Mouse (Mus musculus): ENCODE results near the gene Itpripl2. TPM values are rescaled to one million over a fixed set of nuclear protein-coding genes. Genes with fewer than 3 reads are reported as not detected.

Itpripl2 gene
- polyA plus RNA-seq, 1 experiment, result 3.1 TPM

DNA sequence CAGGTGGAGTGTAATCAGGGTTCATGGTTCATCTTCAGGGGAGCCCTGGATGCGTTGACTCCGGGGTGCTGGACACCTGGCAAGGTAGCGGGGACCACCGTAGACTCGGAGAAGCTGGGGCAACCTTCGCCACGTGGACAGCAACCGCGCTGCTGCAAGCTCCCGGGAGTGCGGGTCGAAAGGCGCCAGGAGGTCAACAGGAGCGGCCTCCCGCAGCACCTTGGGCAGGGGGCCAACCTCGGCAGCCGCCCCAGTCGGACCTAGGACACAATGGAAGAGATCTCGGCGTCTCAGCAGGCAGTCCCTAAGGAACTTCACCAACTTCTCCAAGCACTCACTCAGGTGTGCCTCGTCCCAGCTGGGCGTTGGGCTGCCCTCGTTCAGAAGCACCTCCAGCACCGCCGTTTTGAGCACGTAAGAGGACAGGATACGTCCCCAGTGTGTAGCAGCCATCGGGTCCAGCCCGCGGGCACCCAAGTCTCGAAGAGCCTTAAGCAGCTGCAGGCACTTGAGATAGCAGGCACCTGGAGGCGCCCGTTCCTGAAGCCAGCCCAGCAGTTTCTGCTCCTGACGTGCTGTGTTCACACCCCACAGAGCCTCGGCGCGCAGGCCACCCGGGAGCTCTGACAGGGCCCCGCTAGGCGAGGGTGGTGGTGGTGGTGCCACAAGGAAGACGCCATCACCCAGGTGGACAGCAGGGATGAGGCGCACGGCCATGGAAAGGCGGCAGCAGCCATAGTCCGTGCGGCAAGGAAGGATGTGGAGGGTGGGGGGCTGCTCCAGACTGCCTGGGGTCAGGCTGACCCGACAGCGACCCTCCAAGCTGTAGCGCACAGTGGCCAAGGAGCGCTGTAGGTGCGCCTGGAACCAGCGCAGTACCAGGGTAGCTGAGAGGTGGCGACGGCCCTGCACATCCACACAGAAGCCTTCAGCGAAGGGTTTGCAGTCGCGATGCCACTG lies 1.8 kb downstream of the Itpripl2 start:
- no peak for DNase-seq (ENCODE audit: extremely low spot score in 1 of 2, low spot score in 1 of 2)

- no peak for DNase-seq (ENCODE audit: extremely low spot score in 1 of 2, low spot score in 1 of 2)
Measured at GRCm38 (mm10) chr7:118488060-118488664, 3.6 kb downstream of the Itpripl2 start.

DNA sequence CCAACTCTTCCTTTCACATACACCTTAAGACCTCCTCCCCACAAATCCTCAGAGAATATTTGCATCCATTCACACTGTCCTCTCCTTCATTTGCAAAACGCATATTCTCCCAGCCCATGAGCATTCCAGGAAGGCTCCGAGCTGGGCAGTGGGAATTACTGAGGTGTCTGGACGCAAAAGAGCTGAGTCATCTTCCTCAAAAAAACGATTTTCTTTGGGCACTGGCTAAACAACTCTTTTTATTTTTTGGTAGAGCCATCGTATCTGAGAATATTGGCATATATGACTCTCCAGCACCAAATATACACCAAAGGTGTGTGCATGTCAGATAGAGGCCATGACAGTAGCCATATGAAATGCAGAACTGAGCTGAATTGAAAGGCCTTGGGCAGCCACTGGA lies 4.9 kb downstream of the Itpripl2 start:
- no peak for DNase-seq (ENCODE audit: extremely low spot score in 1 of 2, low spot score in 1 of 2)

- DNase-seq (ENCODE audit: extremely low spot score in 1 of 2, low spot score in 1 of 2), result no peak
Measured at GRCm38 (mm10) chr7:118483996-118484395, 7.8 kb downstream of the Itpripl2 start.

DNA sequence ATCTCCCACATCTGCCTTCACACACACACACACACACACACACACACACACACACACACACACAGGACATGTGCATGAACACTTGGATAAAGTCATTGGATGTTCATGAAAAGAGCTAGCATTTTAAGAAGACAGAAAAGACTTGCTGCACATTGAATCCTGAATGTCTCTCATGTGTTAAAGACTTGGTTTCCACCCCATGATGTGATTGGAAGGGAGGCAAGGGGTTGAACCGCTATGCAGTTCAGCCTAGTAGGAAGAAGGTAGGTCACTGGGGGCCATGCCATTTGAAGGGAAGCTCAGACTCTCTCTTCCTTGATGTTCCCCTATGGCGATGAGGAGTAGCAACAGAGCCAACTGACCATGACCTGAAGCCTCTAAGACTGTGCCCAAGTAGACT lies 9.8 kb downstream of the Itpripl2 start:
- no peak for DNase-seq (ENCODE audit: extremely low spot score in 1 of 2, low spot score in 1 of 2)

DNA sequence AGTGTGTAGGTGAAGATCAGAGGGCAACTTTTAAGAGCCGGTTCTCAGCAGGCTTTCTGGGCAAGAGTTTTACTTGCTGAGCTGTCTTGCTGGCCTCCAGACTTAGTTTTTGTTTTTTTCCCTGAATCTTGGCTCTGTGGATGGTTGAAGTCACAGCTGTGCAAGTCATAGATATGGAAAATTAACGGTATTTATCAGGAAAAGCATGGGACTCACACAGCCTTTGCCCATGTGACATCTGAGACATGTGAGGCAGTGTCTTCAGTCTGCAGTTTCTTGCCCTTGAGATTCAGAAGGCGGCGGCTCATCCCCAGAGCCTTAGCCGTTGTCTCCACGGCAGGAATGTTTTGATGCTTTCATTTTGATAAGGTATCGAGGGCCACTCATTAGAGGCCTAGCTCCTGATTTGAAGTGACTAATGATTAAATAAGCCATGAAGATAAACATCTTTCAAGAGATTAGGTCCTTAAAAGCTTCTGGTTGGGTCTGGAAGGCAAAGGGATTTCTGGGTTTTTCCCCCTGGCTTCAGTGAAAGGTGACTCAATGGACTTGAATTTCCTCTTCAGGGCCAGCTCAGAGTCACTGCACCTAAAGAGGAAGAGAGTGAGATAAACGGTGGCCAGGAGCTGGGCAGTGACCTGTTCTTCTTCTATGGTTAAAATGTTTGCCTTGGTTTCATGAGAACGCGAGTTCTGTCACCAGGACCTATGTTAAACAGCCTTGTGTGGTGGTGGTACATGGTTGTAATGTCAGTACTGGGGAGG lies 10.5 kb downstream of the Itpripl2 start:
- no peak for DNase-seq (ENCODE audit: extremely low spot score in 1 of 2, low spot score in 1 of 2)

- DNase-seq (ENCODE audit: extremely low spot score in 1 of 2, low spot score in 1 of 2), result no peak
Measured at GRCm38 (mm10) chr7:118480160-118480709, 11.5 kb downstream of the Itpripl2 start.

GRCm38 (mm10) chr7:118478835-118479312 lies 12.9 kb downstream of the Itpripl2 start:
- no peak for DNase-seq (ENCODE audit: extremely low spot score in 1 of 2, low spot score in 1 of 2)

- no peak for DNase-seq (ENCODE audit: extremely low spot score in 1 of 2, low spot score in 1 of 2)
Measured at GRCm38 (mm10) chr7:118476428-118476827, 15.3 kb downstream of the Itpripl2 start.

DNA sequence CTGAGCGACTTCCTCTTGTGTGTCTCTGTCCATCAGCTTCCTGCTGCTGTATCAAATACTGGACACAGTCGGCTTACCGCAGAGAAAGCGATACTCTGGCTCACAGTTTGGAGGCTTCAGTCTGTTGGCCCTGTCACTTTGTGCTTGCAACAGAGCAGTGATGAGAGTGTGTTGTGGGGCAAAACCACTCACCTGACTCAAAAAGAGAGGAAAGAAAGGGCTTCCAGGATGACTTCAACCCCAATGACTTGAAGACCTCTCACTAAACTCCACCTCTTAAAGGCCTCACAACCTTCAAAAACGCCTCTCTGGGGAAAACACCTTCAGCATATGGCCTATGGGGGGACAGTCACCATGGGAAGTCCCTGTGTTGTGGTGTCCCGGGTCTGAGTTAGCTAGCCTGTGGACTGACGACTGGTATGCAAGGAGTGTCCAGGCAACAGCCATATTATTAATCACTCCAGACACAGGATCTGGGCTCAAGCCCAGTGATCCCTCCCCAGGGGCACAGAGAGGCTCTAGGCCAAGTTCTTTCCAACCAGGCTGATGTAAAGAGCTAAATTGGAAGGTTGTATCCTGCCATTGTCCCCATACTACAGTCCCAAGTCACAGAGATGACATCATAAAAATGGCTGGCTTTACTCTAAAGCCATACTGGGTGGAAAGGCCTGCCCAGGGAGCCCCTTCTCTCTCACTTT lies 16.6 kb downstream of the Itpripl2 start:
- DNase-seq (ENCODE audit: extremely low spot score in 1 of 2, low spot score in 1 of 2), result no peak

GRCm38 (mm10) chr7:118472886-118473285 lies 18.9 kb downstream of the Itpripl2 start:
- no peak for DNase-seq (ENCODE audit: extremely low spot score in 1 of 2, low spot score in 1 of 2)

- no peak for DNase-seq (ENCODE audit: extremely low spot score in 1 of 2, low spot score in 1 of 2)
Measured at GRCm38 (mm10) chr7:118468060-118468459, 23.7 kb downstream of the Itpripl2 start.

- DNase-seq (ENCODE audit: extremely low spot score in 1 of 2, low spot score in 1 of 2), result no peak
Measured at GRCm38 (mm10) chr7:118464432-118464831, 27.3 kb downstream of the Itpripl2 start.

DNA sequence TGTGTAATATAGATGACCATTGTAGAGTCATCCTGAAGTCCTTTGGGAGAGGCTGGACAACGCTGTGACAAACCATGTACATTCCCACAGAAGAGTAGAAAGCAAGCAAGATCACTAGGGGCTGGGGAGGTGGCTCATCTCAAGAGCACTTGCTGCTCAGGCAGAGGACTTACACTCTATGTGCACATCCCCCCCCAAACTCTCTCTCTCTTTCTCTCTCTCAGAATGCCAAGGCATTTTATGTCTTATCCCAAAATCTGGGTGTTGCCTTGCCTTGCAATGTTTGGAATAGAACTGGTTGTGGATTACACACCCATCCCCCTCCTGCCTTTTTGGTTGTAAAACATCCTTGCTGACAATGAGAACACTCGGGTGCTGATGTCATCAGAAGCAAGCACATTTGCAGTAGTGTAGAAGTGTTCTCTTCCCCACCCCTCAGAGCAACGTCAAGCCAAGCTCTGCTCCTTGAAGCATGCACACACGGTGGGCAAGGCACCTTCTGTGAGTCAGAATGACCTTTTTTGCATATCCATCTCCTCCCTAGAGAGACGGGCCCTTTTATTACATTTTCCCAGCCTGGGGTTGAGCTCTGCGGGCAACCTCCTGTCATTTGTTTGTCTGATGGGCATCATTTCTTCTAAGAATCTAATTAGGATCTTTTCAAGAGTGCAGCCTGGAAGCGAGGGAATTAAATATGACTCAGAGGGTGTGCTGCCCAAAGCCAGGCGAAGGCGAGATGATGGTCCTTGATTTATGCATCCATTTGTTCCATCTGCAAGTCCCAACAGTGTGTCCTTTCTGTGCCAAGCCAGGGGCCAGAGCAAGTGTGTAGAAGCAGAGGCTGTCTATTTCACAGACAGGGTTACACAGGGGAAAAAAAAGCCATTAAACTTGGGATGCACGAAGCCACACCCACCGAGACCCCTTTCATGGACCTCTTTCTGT lies 28.7 kb downstream of the Itpripl2 start:
- DNase-seq (ENCODE audit: extremely low spot score in 1 of 2, low spot score in 1 of 2), result no peak

- no peak for DNase-seq (ENCODE audit: extremely low spot score in 1 of 2, low spot score in 1 of 2)
Measured at GRCm38 (mm10) chr7:118461400-118462136, 30.2 kb downstream of the Itpripl2 start.

DNA sequence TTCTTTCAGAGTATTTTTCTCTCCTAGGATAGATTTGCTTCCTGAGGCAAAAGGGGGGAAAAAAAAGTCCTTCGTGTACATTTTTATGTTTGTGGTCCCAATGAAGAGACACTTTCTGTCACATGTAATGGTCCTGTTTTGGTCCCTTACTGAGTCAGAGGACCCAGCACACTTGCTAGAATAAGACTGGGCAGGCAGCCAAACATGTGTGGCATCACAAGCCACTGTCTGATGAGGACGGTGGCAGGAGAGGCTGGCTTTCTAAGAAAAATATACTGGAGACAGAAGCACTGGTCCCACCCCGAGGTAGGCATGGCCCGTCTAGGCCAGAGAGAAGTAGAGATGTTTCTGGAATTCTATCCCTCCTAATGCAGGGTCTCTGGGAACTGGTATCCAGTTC lies 38.1 kb downstream of the Itpripl2 start:
- no peak for DNase-seq (ENCODE audit: extremely low spot score in 1 of 2, low spot score in 1 of 2)

DNA sequence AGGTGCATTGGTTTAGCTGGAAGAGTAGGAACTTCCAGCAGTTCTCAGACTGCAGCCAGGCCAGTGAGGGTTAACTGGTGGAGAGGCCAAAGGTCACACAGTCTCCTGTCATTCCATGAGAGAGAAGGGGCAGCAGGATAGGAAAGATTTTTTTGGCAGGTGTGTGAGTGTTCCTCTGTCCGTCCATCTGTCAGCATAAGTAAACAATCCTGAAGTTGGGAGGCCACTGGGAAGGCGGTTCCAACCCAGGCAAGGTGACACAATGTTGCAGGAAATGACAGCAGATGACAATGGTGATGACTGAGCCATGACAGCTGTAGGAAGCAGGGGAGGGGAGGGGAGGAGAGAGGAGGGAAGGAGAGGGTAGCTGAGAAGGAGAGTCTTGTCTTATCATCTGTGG lies 38.8 kb downstream of the Itpripl2 start:
- DNase-seq (ENCODE audit: extremely low spot score in 1 of 2, low spot score in 1 of 2), result no peak
